Mouse (Mus musculus): ENCODE results near the gene Acap1. TPM values are rescaled to one million over a fixed set of nuclear protein-coding genes. Genes with fewer than 3 reads are reported as not detected.

The Acap1 gene
- polyA plus RNA-seq, 1 experiment from 2014 or later, result 0.90 TPM

GRCm38 (mm10) chr11:69891482-69891881 is 3.9 kb downstream of the Acap1 start:
- Histone ChIP-seq H3K4me3 (no peak overlapping the region), H3K27ac (no peak overlapping the region), H3K4me1 (no peaks in the 10 kb centered on the region), H3K36me3 (no peaks in the 10 kb centered on the region), H3K9me3 (no peaks in the 10 kb centered on the region), H3K9ac (no peak overlapping the region), H3K27me3 (replicated peaks) (no peaks in the 10 kb centered on the region), H3K4me2 (replicated peaks) (no peak overlapping the region)
- no peak for ATAC-seq (ENCODE audit: low FRiP score, low read depth)
- WGBS, result 80% methylated on average over 4 of the region's 4 CpGs

- Histone ChIP-seq H3K4me1 (no peaks in the 10 kb centered on the region), H3K4me2 (replicated peaks) (no peak overlapping the region), H3K27me3 (replicated peaks) (peaks cover 4% of the 10 kb centered on the region; the same call in 1 of the 2 replicates), H3K36me3 (no peaks in the 10 kb centered on the region), H3K27ac (no peak overlapping the region), H3K9me3 (no peaks in the 10 kb centered on the region), H3K9ac (no peak overlapping the region), H3K4me3 (no peak overlapping the region)
- 75% methylated on average over 8 of the region's 8 CpGs for WGBS
- ATAC-seq (ENCODE audit: low FRiP score, low read depth), result no peak
Observed at GRCm38 (mm10) chr11:69886907-69887635, 8.3 kb downstream of the Acap1 start.

- Histone ChIP-seq H3K4me3 (no peak overlapping the region), H3K9ac (no peak overlapping the region), H3K4me1 (peaks cover 20% of the 10 kb centered on the region), H3K27ac (no peak overlapping the region), H3K9me3 (no peaks in the 10 kb centered on the region), H3K36me3 (no peaks in the 10 kb centered on the region), H3K27me3 (replicated peaks) (peaks cover 11% of the 10 kb centered on the region; the same call in 1 of the 2 replicates), H3K4me2 (replicated peaks) (no peak overlapping the region)
- no peak for ATAC-seq (ENCODE audit: low FRiP score, low read depth)
- WGBS, result 86% methylated on average over 8 of the region's 8 CpGs
Observed at GRCm38 (mm10) chr11:69884663-69885062, 10.7 kb downstream of the Acap1 start.

- ATAC-seq (ENCODE audit: low FRiP score, low read depth), result no peak
- Histone ChIP-seq H3K4me3 (no peak overlapping the region), H3K4me1 (peaks cover 20% of the 10 kb centered on the region), H3K36me3 (no peaks in the 10 kb centered on the region), H3K9me3 (no peaks in the 10 kb centered on the region), H3K27ac (no peak overlapping the region), H3K4me2 (replicated peaks) (no peak overlapping the region), H3K9ac (no peak overlapping the region), H3K27me3 (replicated peaks) (peaks cover 13% of the 10 kb centered on the region; the same call in 1 of the 2 replicates)
- 83% methylated on average over 9 of the region's 9 CpGs for WGBS
Observed at GRCm38 (mm10) chr11:69884240-69884639, 11.1 kb downstream of the Acap1 start.

- no peak overlapping the region for H3K4me2 ChIP-seq (replicated peaks)
- H3K4me3 ChIP-seq, result no peak overlapping the region
- peaks cover 26% of the 10 kb centered on the region for H3K4me1 ChIP-seq
- H3K36me3 ChIP-seq, result no peaks in the 10 kb centered on the region
- ATAC-seq (ENCODE audit: low FRiP score, low read depth), result no peak
- H3K9ac ChIP-seq, result no peak overlapping the region
- no peak overlapping the region for H3K27ac ChIP-seq
- WGBS, result 85% methylated on average over 8 of the region's 8 CpGs
- H3K9me3 ChIP-seq, result no peaks in the 10 kb centered on the region
- H3K27me3 ChIP-seq (replicated peaks), result peaks cover 13% of the 10 kb centered on the region; the same call in 1 of the 2 replicates
Observed at GRCm38 (mm10) chr11:69883527-69884151, 11.7 kb downstream of the Acap1 start.

- Histone ChIP-seq H3K36me3 (no peaks in the 10 kb centered on the region), H3K27me3 (replicated peaks) (peaks cover 13% of the 10 kb centered on the region; the same call in 1 of the 2 replicates), H3K4me3 (no peak overlapping the region), H3K9me3 (no peaks in the 10 kb centered on the region), H3K27ac (no peak overlapping the region), H3K4me1 (peaks cover 31% of the 10 kb centered on the region), H3K4me2 (replicated peaks) (no peak overlapping the region), H3K9ac (no peak overlapping the region)
- 61% methylated on average over 4 of the region's 4 CpGs for WGBS
- ATAC-seq (ENCODE audit: low FRiP score, low read depth), result no peak
Observed at GRCm38 (mm10) chr11:69883066-69883465, 12.3 kb downstream of the Acap1 start.

GRCm38 (mm10) chr11:69881787-69882670 is 13.3 kb downstream of the Acap1 start:
- 64% methylated on average over 21 of the region's 21 CpGs for WGBS
- peaks cover 35% of the 10 kb centered on the region for H3K4me1 ChIP-seq
- H3K36me3 ChIP-seq, result no peaks in the 10 kb centered on the region
- peak overlapping the region; percentile 46 for H3K4me3 ChIP-seq
- peak overlapping the region; percentile 84 for H3K4me2 ChIP-seq (replicated peaks)
- H3K9me3 ChIP-seq, result no peaks in the 10 kb centered on the region
- H3K27ac ChIP-seq, result no peak overlapping the region
- no peak overlapping the region for H3K9ac ChIP-seq
- peaks cover 13% of the 10 kb centered on the region; the same call in 1 of the 2 replicates for H3K27me3 ChIP-seq (replicated peaks)
- ATAC-seq (ENCODE audit: low FRiP score, low read depth), result 0 out of 2 replicates have a peak, but pooled peaks have one; percentile 13

- H3K27me3 ChIP-seq (replicated peaks), result peaks cover 13% of the 10 kb centered on the region; the same call in 1 of the 2 replicates
- peak within 1 kb of the TSS; percentile 46 for H3K4me3 ChIP-seq
- peak; percentile 77 for ATAC-seq (ENCODE audit: low FRiP score, low read depth)
- H3K9me3 ChIP-seq, result no peaks in the 10 kb centered on the region
- peak within 1 kb of the TSS; percentile 26; the same call in 1 of the 2 replicates for H3K27ac ChIP-seq
- peak within 1 kb of the TSS; percentile 54 for H3K9ac ChIP-seq
- WGBS, result under 1% methylated on average over 46 of the region's 46 CpGs
- H3K4me1 ChIP-seq, result peaks cover 36% of the 10 kb centered on the region
- peak within 1 kb of the TSS; percentile 84 for H3K4me2 ChIP-seq (replicated peaks)
- no peaks in the 10 kb centered on the region for H3K36me3 ChIP-seq
Observed at GRCm38 (mm10) chr11:69880853-69881603, 14.3 kb downstream of the Acap1 start, which contains the start of gene Kctd11. Gene Kctd11 (minus strand): TSS chr11:69881406.

GRCm38 (mm10) chr11:69880506-69880852 is 14.9 kb downstream of the Acap1 start:
- H3K4me1 ChIP-seq, result peaks cover 36% of the 10 kb centered on the region
- H3K27me3 ChIP-seq (replicated peaks), result peaks cover 13% of the 10 kb centered on the region; the same call in 1 of the 2 replicates
- peak overlapping the region; percentile 46 for H3K4me3 ChIP-seq
- 0 out of 2 replicates have a peak overlapping the region, but pooled peaks have one; percentile 26 for H3K27ac ChIP-seq
- WGBS, result under 1% methylated on average over 18 of the region's 18 CpGs
- H3K4me2 ChIP-seq (replicated peaks), result peak overlapping the region; percentile 84
- H3K9me3 ChIP-seq, result no peaks in the 10 kb centered on the region
- H3K36me3 ChIP-seq, result no peaks in the 10 kb centered on the region
- peak overlapping the region; percentile 54 for H3K9ac ChIP-seq
- peak; percentile 37; the same call in 1 of the 2 replicates for ATAC-seq (ENCODE audit: low FRiP score, low read depth)

- WGBS, result 64% methylated on average over 15 of the region's 15 CpGs
- no peak for ATAC-seq (ENCODE audit: low FRiP score, low read depth)
- H3K4me1 ChIP-seq, result peaks cover 36% of the 10 kb centered on the region
Observed at GRCm38 (mm10) chr11:69879711-69880110, 15.6 kb downstream of the Acap1 start.

GRCm38 (mm10) chr11:69878952-69879351 is 16.4 kb downstream of the Acap1 start:
- H3K36me3 ChIP-seq, result no peaks in the 10 kb centered on the region
- H3K4me3 ChIP-seq, result no peak overlapping the region
- H3K27ac ChIP-seq, result no peak overlapping the region
- WGBS, result 91% methylated on average over 6 of the region's 6 CpGs
- H3K9me3 ChIP-seq, result no peaks in the 10 kb centered on the region
- H3K4me2 ChIP-seq (replicated peaks), result 0 out of 2 replicates have a peak overlapping the region, but pooled peaks have one; percentile 84
- H3K27me3 ChIP-seq (replicated peaks), result peaks cover 13% of the 10 kb centered on the region; the same call in 1 of the 2 replicates
- H3K4me1 ChIP-seq, result peaks cover 36% of the 10 kb centered on the region
- H3K9ac ChIP-seq, result no peak overlapping the region
- no peak for ATAC-seq (ENCODE audit: low FRiP score, low read depth)

More at GRCm38 (mm10) chr11:69879711-69880110, 15.6 kb downstream of the Acap1 start:
- Histone ChIP-seq H3K4me2 (replicated peaks) (peak overlapping the region; percentile 84), H3K9ac (no peak overlapping the region), H3K27ac (no peak overlapping the region), H3K27me3 (replicated peaks) (peaks cover 13% of the 10 kb centered on the region; the same call in 1 of the 2 replicates), H3K9me3 (no peaks in the 10 kb centered on the region), H3K4me3 (no peak overlapping the region), H3K36me3 (no peaks in the 10 kb centered on the region)
